Mouse (Mus musculus): Measurements from ENCODE around the gene Wdr46. TPM values are rescaled to one million over a fixed set of nuclear protein-coding genes. Genes with fewer than 3 reads are reported as not detected.
A peak's percentile ranks its signal among the peaks of the same experiment; 100 is the strongest.

The Wdr46 gene
- polyA plus RNA-seq, 1 experiment, result 58.7 TPM

DNA sequence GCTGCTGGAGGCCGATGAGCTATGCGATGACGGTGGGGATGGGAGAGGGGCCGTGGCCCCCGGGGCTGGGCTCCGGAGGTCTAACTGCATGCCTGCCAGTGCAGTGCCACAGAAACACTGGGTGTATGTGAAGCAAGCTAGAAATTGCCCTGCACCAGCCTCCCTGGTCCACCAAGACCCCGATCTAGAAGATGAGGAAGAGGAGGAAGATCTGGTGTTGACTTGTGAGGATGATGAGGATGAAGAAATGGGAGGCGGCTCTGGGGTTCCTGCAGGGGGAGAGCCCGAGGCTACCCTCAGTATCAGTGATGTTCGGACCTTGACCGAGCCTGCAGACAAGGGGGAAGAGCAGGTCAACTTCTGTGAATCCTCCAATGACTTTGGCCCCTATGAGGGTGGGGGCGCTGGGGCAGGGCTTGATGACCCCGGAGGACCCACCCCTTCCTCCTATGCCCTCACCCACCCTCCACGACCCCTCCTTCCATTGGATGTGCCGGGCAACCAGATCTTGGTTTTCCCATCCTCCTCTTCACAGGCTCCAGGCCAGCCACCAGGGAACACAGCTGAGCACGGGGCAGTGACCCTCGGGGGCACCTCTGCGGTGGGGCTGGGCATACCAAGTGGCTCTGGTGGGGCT is 22.7 kb upstream of the Wdr46 start:
- Histone ChIP-seq H3K4me3 (replicated peaks) (peak overlapping the region; percentile 93), H3K4me1 (peaks cover 77% of the 10 kb centered on the region)
- TF ChIP-seq FLI1 (IDR thresholded peaks at IDR 0.05; ENCODE audit: low read length) (no peak), GATA1 (IDR thresholded peaks at IDR 0.05; ENCODE audit: borderline replicate concordance, low read length) (no peak)

DNA sequence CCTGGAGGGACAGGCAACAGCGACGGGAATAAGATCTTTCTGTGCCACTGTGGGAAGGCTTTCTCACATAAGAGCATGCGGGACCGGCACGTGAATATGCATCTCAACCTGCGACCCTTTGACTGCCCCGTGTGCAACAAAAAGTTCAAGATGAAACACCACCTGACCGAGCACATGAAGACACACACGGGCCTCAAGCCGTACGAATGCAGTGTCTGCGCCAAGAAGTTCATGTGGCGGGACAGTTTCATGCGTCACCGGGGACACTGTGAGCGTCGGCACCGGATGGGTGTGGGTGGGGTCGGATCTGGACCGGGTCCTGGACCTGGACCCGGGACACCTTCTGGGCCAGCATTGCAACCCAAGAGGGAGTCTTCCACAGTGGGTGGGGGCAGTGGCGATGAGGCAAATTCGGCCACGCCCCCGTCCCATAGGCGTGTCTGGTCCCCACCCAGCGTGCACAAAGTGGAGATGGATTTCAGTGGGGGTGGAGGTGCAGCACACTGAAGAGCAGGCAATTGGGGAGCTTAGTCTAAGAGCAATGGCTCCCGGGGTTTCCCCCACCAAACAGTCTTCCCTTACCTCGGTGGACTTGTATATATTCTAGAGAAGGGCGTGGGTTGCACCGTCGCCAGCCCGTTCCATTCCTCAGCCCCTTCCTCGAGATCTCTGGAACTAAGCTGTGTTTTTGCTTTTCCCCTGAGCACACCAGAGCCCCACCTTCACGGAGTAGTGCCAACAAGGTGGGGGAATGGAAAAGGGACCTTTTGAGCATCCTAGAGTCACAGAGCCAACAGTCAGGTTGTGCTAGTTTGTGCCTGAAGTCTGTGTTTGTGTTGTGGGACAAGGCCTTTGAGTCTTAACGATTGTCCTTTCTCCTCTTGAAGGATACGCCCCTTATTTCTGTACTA is 21.9 kb upstream of the Wdr46 start:
- H3K4me1 ChIP-seq, result peaks cover 72% of the 10 kb centered on the region
- TF ChIP-seq FLI1 (IDR thresholded peaks at IDR 0.05; ENCODE audit: low read length) (no peak), GATA1 (IDR thresholded peaks at IDR 0.05; ENCODE audit: borderline replicate concordance, low read length) (no peak)

More for the DNA sequence above, 22.7 kb upstream of the Wdr46 start:
- Histone ChIP-seq H3K9me3 (0 out of 2 replicates have a peak, but pooled peaks cover 5% of the 10 kb centered on the region), H3K36me3 (replicated peaks; ENCODE audit: low read length) (peaks cover 65% of the 10 kb centered on the region), H3K27me3 (replicated peaks) (no peaks in the 10 kb centered on the region)

DNA sequence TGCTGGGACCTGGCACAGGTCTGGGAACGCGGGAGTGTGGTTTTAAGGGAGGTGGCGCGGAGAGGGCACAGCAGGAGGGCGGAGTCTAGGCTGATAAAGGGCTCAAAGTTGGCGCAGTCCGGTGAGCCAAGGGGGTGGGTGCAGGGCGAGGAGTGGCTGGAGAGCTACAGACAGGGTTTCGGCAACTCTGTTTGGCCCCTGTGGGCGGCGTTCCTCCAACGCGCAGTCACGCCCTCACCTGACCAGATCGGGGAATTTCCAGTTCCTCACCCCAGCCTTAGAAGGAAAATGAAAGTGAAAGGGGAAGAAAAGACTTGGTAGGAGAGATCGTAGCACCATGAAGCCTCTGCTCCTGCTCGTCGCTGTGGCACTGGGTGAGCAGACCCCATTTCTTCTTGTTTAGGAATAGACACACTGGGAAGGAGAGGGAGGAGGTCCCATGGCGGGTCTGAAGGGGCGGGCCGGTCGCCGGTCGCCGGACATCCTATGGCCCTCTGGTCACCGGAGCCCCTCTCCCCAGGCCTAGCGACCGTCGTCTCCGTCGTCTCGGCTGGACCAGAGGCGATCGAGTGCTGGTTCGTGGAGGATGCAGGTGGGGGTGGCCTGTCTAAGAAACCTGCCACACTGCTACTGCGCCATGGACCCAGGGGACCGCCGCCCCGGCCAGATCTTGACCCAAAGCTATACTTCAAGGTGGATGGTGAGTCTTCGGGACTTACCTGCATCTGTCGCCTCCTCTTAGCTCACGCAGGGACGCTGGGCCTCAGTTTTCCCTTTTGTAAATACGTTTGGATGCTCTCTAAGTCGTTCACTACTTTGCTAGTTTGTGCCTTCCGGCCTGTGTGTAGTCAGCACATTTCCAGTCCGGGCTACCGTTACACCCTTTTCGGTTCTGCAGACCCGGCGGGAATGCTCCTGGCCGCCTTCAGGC is 20.8 kb upstream of the Wdr46 start:
- H3K4me3 ChIP-seq (replicated peaks), result peak overlapping the region; percentile 93
- peaks cover 63% of the 10 kb centered on the region for H3K36me3 ChIP-seq (replicated peaks; ENCODE audit: low read length)
- TF ChIP-seq FLI1 (IDR thresholded peaks at IDR 0.05; ENCODE audit: low read length) (no peak), GATA1 (IDR thresholded peaks at IDR 0.05; ENCODE audit: borderline replicate concordance, low read length) (no peak)
- no peaks in the 10 kb centered on the region for H3K27me3 ChIP-seq (replicated peaks)
- 0 out of 2 replicates have a peak, but pooled peaks cover 5% of the 10 kb centered on the region for H3K9me3 ChIP-seq
- peaks cover 69% of the 10 kb centered on the region for H3K4me1 ChIP-seq

More for the DNA sequence above, 21.9 kb upstream of the Wdr46 start:
- Histone ChIP-seq H3K27me3 (replicated peaks) (no peaks in the 10 kb centered on the region), H3K36me3 (replicated peaks; ENCODE audit: low read length) (peaks cover 64% of the 10 kb centered on the region), H3K9me3 (0 out of 2 replicates have a peak, but pooled peaks cover 5% of the 10 kb centered on the region), H3K4me3 (replicated peaks) (peak overlapping the region; percentile 93)

DNA sequence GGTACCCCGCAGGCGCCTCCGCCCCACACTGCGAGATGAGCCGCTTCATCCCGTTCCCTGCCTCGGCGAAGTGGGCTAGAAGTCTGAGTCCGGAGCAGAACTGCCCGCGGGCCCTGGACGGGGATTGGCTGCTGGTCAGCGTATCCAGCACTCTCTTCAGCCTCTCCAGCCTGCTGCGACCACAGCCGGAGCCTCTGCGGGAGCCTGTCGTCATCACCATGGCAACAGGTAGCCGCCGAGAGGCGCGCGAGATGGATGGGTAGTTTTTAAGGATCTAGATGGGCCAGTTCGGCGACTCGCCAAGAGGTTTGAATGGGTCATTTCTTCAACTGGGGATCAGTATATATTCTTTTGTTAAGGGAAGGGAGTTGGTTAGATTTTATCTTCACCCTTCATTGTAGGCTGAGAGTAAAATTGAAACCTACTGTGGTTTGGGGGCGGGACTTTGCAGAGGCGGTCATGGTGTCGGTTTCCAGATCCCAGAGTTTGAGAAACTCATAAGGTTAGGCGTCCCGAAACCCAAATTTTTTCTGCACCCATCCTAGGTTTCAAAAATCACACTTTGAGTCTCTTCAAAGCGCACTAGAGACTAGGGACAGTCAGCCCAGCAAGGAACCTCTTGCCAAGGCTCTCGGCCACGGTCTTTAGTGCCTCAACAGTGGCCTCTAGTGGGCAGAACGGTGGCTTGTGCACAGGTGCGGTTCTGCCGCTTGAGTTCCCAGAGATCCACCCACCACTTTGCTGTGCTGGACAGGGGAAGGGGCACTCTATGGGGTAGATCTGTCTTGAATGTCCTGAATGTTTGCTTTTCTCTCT is 20.0 kb upstream of the Wdr46 start:
- Histone ChIP-seq H3K9me3 (0 out of 2 replicates have a peak, but pooled peaks cover 5% of the 10 kb centered on the region), H3K27me3 (replicated peaks) (no peaks in the 10 kb centered on the region), H3K4me1 (peaks cover 65% of the 10 kb centered on the region), H3K36me3 (replicated peaks; ENCODE audit: low read length) (peaks cover 65% of the 10 kb centered on the region), H3K4me3 (replicated peaks) (peak overlapping the region; percentile 93)
- TF ChIP-seq FLI1 (IDR thresholded peaks at IDR 0.05; ENCODE audit: low read length) (no peak), GATA1 (IDR thresholded peaks at IDR 0.05; ENCODE audit: borderline replicate concordance, low read length) (no peak)

DNA sequence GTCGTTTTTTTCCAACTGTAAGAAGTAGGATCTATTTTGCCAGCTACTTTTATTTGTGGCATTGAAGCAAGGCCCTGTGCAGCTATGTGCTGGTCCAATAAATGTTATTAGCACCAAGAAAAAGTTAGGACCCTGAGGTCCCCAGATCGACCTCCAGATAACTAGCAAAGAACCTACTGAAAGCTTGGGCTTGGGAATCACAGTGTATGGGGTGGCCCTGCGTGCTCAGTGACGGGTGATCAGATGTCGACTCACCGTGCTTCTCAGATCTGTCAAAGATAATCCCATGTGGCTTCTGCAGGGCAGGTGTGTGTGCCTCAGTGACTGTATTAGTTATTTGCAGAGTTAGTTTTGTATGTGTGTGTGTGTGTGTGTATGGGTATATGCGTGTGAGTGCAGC is 19.1 kb upstream of the Wdr46 start:
- H3K27me3 ChIP-seq (replicated peaks), result no peaks in the 10 kb centered on the region
- peaks cover 70% of the 10 kb centered on the region for H3K4me1 ChIP-seq
- 0 out of 2 replicates have a peak, but pooled peaks cover 5% of the 10 kb centered on the region for H3K9me3 ChIP-seq
- H3K4me3 ChIP-seq (replicated peaks), result peak overlapping the region; percentile 93
- H3K36me3 ChIP-seq (replicated peaks; ENCODE audit: low read length), result peaks cover 73% of the 10 kb centered on the region
- TF ChIP-seq GATA1 (IDR thresholded peaks at IDR 0.05; ENCODE audit: borderline replicate concordance, low read length) (no peak), FLI1 (IDR thresholded peaks at IDR 0.05; ENCODE audit: low read length) (no peak)

DNA sequence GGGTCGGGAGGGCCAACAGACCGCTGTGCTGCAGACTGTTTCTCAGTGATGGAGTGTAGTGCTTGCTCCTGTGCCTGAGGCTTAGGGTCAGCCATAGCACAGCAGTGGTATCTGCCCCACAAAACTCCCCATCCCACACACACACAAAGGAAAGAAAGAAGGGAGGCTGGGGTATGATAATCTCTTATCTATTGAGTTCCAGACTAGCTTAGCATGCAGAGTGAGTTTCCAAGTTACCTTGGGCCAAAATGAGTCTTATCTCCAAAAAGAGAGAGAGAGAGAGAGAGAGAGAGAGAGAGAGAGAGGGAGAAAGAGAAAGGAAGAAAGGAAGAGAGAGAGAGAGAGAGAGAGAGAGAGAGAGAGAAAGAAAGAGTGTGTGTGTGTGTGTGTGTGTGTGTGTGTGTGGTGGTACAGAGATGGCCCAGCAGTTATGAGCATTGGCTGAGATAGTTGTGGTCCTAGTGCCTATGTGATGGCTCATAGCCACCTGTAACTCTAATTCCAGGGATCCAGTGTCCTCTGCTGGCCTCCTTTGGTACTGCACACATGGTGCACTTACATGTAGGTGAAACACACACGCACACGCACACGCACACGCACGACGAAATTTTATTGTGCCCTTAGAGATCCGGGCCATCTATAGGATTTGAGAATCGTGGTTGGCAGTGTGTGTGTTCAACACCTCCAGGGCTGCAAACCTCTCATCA is 15.7 kb upstream of the Wdr46 start:
- Histone ChIP-seq H3K36me3 (replicated peaks; ENCODE audit: low read length) (peaks cover 76% of the 10 kb centered on the region), H3K4me3 (replicated peaks) (no peak overlapping the region), H3K4me1 (peaks cover 60% of the 10 kb centered on the region), H3K27me3 (replicated peaks) (no peaks in the 10 kb centered on the region), H3K9me3 (no peaks in the 10 kb centered on the region)
- TF ChIP-seq GATA1 (IDR thresholded peaks at IDR 0.05; ENCODE audit: borderline replicate concordance, low read length) (no peak), FLI1 (IDR thresholded peaks at IDR 0.05; ENCODE audit: low read length) (no peak)

DNA sequence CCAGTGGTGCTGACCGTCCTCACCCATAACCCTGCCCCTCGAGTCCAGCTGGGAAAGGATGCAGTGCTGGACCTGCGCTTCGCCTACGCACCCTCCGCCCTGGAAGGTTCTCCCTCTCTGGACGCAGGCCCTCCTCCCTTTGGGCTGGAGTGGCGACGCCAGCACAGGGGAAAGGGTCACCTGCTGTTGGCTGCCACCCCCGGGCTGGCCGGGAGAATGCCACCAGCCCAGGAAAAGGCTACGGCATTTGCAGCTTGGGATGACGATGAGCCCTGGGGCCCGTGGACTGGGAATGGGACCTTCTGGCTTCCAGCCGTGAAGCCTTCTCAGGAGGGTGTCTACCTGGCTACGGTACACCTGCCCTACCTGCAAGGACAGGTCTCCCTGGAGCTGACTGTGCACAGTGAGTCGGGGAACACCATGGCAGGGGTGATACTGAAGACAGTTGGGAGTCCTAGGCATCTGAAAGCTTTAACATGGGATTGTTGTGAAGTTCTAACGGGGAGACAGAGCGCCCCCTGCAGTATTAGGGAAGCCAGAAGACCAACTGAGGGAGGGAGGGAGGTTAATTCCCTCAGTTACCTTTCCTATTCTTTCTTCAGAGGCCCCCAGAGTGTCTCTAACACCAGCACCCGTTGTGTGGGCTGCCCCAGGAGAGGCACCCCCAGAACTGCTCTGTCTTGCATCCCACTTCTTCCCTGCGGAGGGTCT is 14.9 kb upstream of the Wdr46 start:
- no peak overlapping the region for H3K4me3 ChIP-seq (replicated peaks)
- peaks cover 76% of the 10 kb centered on the region for H3K36me3 ChIP-seq (replicated peaks; ENCODE audit: low read length)
- H3K9me3 ChIP-seq, result no peaks in the 10 kb centered on the region
- peaks cover 63% of the 10 kb centered on the region for H3K4me1 ChIP-seq
- TF ChIP-seq FLI1 (IDR thresholded peaks at IDR 0.05; ENCODE audit: low read length) (no peak), GATA1 (IDR thresholded peaks at IDR 0.05; ENCODE audit: borderline replicate concordance, low read length) (no peak)
- no peaks in the 10 kb centered on the region for H3K27me3 ChIP-seq (replicated peaks)
